7 mouse cellular contexts compared by ENCODE assay signal in genomic region chr2:19064560-19065362, GRCm38 (mm10).
DNase-seq lines count a peak whose midpoint lies in the region; ATAC-seq lines count a peak whose summit lies in the region.

No protein-coding gene starts in this region.

- H3K4me3 ChIP-seq in embryonic facial prominence, embryonic 14.5 days (ENCODE audit: low read depth, low read length) = no peak overlapping the region

- H3K4me2 ChIP-seq in embryonic facial prominence, embryonic 14.5 days (ENCODE audit: low read depth, low read length) = peak overlapping the region; percentile 26; the same call in 1 of the 2 replicates

- no peaks in the 10 kb centered on the region for H3K9me3 ChIP-seq in embryonic facial prominence, embryonic 14.5 days (ENCODE audit: control insufficient read depth, low read length)

- no peak for ATAC-seq in embryonic facial prominence, embryonic 14.5 days (ENCODE audit: low read depth)
- ATAC-seq in megakaryocyte progenitor cell, adult 5-6 weeks (replicated peaks; ENCODE audit: poor library complexity) = peak; percentile 45; the same call in 1 of the 2 replicates

- intact Hi-C loops in left cerebral cortex, postnatal 4 days (cut with DNase I) = no loop called here

- no peak overlapping the region for H3K27ac ChIP-seq in embryonic facial prominence, embryonic 14.5 days (replicated peaks; ENCODE audit: low read depth, low read length)

- H3K36me3 ChIP-seq in embryonic facial prominence, embryonic 14.5 days (ENCODE audit: control insufficient read depth, insufficient read depth, low read length) = no peaks in the 10 kb centered on the region

- WGBS in embryonic facial prominence, embryonic 14.5 days = 40% methylated on average over 9 of the region's 9 CpGs

- no peaks in the 10 kb centered on the region for H3K27me3 ChIP-seq in embryonic facial prominence, embryonic 14.5 days (replicated peaks; ENCODE audit: control insufficient read depth, insufficient read depth, low read length)

- H3K9ac ChIP-seq in embryonic facial prominence, embryonic 14.5 days (ENCODE audit: low read depth, low read length) = no peak overlapping the region

- no peaks in the 10 kb centered on the region for H3K4me1 ChIP-seq in embryonic facial prominence, embryonic 14.5 days (ENCODE audit: control insufficient read depth, insufficient read depth, low read length)

- peak; percentile 2 for DNase-seq in left cerebral cortex, postnatal 4 days
- no peak for DNase-seq in left cerebral cortex, adult 9 months (ENCODE audit: low spot score in 2 of 2)
- DNase-seq in embryonic facial prominence, embryonic 14.5 days (ENCODE audit: low spot score) = peak; percentile 48
- peak; percentile 34 for DNase-seq in kidney, adult 9 months
- DNase-seq in left cerebral cortex, adult 8-10 months (ENCODE audit: low spot score in 2 of 2) = no peak
- DNase-seq in frontal cortex, postnatal 25 days (ENCODE audit: low spot score in 2 of 2) = no peak

Comparison
In these comparisons a context has a peak if more than half of its experiments do, and no peak if none do; other contexts are left out.
1. DNase-seq: peak in left cerebral cortex, postnatal 4 days (single experiment), embryonic facial prominence, embryonic 14.5 days (single experiment) and kidney, adult 9 months (single experiment); none in left cerebral cortex, adult 9 months (0 of 2), left cerebral cortex, adult 8-10 months (0 of 2) and frontal cortex, postnatal 25 days (0 of 2).